Mouse (Mus musculus) ovary, postnatal 10 days (tissue): ENCODE measurements around the gene Ctnnbl1.

Experiments used
- DNase-seq: peaks from one replicate; pipeline ENCODE4 v3.0.0; 2022; ENCODE audit warnings: low spot score

The Ctnnbl1 gene

DNA sequence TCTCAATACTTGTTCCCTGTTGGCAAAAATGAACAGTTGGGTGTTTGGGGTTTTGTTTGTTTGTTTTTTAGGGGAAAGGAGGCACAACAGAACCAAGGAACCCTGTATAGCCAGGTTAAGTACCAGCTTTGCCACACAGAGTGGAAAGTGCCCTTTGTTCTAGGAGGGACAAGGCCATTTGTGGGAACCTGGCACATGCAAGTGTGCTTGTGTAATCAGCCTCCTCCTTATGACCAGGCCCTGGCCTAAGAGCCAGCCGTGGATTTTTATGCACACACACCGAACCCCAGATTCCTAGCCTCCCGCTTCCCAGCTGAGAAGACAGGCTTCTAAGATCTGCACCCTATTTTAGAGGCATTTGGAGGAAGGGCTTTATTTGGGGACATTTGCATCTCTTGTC, 140.2 kb downstream of the Ctnnbl1 start:
- no peak for DNase-seq

- no peak for DNase-seq
Measured at GRCm38 (mm10) chr2:157877967-157878366, 140.8 kb downstream of the Ctnnbl1 start.

- DNase-seq = no peak
Measured at GRCm38 (mm10) chr2:157881939-157882338, 144.7 kb downstream of the Ctnnbl1 start.

- DNase-seq = no peak
Measured at GRCm38 (mm10) chr2:157887275-157888025, 150.2 kb downstream of the Ctnnbl1 start.

GRCm38 (mm10) chr2:157891166-157891565, 154.0 kb downstream of the Ctnnbl1 start:
- no peak for DNase-seq

- DNase-seq = no peak
Measured at GRCm38 (mm10) chr2:157897131-157897530, 159.9 kb downstream of the Ctnnbl1 start.

DNA sequence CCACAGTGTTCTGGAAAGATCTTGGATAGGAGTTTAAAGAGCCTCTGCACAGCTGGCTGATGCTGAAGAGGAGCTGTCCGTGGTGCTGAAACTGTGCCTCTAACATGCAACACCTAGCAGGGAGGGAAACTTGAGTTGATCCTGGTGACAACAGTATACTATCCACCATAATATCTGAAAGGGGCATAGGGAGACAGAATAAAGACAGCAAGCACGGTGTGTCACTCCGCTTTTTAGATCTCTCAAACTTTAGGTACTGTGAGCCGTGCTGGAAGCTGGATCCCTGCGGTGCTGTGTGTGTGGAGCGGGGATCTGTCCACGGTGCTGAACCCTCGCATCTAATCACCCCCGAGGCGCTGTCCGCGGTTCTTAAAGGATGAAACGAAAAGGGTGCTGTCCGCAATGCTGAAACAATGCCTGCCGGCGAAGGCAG, 176.0 kb downstream of the Ctnnbl1 start:
- DNase-seq = peak; percentile 80

DNA sequence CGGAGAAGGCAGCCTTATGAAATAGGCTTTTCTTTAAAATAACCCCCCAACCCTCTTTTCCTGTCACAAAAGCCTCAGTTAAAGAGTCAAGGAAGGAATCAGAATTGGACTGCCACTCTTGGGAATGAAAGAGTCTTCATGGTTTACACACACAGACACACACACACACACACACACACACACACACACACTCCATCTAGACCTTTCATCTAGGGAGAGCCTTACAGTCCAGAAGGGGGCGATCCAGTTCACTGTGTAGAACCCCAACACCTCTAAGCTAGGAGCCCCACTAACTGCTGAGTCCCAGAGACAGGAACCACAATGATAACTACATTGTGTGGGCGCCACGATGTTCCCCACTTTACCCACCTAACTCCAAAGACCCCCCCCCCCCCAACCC, 176.5 kb downstream of the Ctnnbl1 start:
- DNase-seq = no peak

GRCm38 (mm10) chr2:157914105-157914764, 177.0 kb downstream of the Ctnnbl1 start, which contains the start of gene Vstm2l:
Gene Vstm2l (plus strand): TSS chr2:157914653.
- DNase-seq = no peak

- DNase-seq = no peak
Measured at GRCm38 (mm10) chr2:157914889-157915517, 177.8 kb downstream of the Ctnnbl1 start.

DNA sequence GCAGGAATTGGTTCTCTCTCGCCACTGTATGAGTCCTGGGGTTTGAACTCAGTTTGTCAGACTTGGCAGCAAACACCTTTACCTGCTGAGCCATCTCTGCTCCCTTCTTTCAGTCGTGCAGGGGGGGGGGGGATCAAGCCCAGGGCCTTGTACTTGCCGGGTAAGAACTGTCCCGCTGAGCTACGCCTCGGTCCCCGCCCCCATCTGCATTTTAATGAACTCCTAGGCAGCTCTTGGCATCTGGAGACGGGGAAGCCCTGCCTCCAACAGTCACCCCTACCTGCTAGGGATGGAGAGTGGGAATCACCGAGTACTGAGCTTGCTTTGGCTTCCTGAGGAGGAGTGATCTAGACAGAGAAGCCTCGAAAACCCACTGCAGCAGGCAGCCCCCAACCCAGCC, 181.3 kb downstream of the Ctnnbl1 start:
- DNase-seq = no peak

DNA sequence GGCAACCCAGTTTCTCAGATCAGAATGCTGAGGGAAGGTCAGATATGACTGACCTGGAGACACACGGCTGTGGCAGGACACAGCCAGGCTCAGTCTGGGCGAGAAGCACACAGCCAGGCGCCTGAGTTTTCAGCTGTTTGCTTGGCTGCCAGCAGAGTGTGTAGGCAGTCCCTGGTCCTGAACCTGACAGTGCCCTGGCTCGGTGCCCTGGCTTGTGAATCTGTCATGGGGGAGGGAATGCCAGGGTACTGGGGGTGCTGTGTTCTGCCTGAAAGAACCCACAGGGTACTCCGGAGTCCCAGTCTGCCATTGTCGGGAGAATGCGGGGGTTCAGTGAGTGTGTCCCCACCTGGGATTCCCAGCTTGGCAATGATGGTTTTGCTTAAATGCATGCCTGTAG, 184.3 kb downstream of the Ctnnbl1 start:
- no peak for DNase-seq

DNA sequence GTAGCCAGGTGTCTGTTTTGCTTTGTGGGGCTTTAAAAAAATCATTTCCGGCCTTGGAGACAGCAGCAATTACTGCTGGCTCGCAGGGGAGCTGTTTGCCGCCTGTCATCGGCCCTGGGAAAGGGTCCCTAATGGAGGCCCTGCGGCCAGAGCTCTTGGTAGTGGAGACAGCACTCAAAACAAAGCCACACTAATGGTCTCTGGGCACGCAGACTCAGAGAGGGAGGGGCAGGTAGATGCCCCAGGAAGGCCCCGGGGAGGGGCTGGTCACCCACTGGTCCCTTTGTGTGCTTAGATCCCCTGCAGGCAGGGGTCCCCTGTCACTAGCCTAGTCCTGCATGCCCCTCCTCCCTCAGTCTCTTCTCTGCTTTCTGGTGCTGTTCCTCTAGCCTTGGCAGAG, 186.2 kb downstream of the Ctnnbl1 start:
- no peak for DNase-seq

DNA sequence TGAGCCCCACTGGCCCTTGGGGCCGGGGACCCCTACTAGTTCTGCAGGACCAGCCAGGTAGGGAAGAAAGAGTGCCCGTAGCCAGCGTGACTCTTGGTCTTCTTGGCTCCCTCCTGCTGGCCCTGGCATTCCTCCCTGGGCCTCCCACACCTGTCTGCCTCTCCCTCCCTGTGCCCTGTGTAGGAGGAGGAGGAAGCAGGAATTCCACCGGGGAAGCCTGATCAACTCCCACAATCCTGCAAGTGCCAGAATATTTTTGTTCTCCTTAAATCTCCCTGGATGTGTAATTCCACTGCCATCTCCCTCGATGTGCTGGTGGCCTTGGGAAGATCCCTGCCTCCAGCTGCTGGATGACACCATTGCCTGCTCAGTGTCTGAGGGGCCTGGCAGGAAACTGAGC, 187.3 kb downstream of the Ctnnbl1 start:
- peak; percentile 10 for DNase-seq

DNA sequence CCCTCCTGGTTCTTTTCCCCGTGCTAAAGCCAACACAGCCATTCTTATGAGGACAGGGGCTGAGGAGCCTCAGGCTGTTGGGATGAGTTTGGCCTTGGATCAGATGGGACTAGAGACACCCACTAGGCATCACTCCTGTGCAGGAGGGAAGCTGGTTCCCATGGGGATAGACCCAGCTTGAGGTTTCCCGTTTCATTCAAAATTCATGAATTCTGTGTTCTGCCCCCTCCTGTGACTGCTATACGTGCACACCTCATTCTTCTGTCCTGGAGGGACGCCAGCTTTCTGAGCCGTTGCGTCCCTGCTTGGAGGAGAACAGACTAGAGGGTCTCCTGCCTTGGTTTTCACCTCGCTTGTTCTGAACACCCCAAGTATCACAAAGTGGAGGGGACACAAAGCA, 189.3 kb downstream of the Ctnnbl1 start:
- no peak for DNase-seq

DNA sequence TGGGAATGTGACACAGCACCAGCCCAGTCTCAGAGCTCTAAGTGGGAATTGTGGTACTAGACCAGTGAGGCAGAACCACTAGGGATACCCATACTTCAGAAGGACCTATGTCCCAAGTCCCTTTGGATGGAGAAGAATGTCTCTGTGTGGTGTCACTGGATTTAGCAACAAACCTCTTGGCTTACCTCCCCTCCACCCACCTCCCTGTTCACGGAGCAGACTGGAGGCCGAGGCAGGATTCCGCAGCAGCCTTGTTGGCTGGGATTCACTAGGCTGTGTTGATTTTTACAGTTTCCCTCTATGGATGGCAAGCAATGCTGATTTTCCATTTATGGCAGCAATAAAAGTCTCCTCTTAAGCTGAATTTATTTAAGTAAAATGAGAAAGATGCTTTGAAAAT, 189.7 kb downstream of the Ctnnbl1 start:
- no peak for DNase-seq

- DNase-seq = no peak
Measured at GRCm38 (mm10) chr2:157927397-157927796, 190.2 kb downstream of the Ctnnbl1 start.

GRCm38 (mm10) chr2:157927815-157928214, 190.6 kb downstream of the Ctnnbl1 start:
- DNase-seq = no peak

- DNase-seq = no peak
Measured at GRCm38 (mm10) chr2:157932655-157933054, 195.5 kb downstream of the Ctnnbl1 start.

GRCm38 (mm10) chr2:157935444-157936171, 198.4 kb downstream of the Ctnnbl1 start:
- no peak for DNase-seq

GRCm38 (mm10) chr2:157936676-157937075, 199.5 kb downstream of the Ctnnbl1 start:
- no peak for DNase-seq

DNA sequence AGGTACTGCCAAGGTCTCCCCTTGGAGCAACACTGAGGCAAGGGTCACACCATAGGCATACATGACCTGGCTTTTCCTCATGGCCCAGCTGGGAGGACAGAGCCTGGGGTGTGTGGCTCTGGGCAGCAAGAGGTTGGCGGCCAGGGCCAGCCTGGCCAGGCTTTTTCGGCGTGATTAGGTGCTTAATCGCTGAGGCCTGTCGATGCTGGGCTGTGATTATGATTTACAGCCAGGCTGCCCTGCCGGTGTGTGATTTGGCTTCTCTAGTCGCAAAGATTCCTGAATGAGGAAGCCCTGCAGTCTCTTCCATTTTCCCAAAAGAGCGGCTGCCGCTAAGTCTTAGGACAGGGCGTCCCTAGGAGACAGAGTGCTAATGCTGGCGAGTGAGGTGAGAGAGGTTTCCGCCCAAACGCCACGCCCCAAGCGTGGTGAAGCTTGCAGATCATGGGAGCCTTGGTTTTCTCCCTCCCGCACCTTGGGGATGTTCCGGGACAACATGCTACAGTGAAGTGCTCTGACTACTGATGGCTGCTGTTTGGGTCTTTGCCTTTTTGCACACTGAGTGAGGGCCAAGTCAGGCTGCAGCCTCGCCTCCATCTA, 203.5 kb downstream of the Ctnnbl1 start:
- DNase-seq = no peak
